Mouse (Mus musculus) erythroblast, embryonic 14.5 days (primary cell): Measurements from ENCODE around the gene Dpf2.

ENCODE experiments used
- GATA1 ChIP-seq: IDR thresholded peaks from 2 replicates; pipeline ENCODE4 v1.6.1; 2012; ENCODE audit warnings: low read length, inconsistent platforms, mixed read lengths
- TAL1 ChIP-seq: IDR thresholded peaks from 3 replicates; pipeline ENCODE4 v1.6.1; 2012; ENCODE audit warnings: low read length, inconsistent platforms, mixed read lengths

DNA sequence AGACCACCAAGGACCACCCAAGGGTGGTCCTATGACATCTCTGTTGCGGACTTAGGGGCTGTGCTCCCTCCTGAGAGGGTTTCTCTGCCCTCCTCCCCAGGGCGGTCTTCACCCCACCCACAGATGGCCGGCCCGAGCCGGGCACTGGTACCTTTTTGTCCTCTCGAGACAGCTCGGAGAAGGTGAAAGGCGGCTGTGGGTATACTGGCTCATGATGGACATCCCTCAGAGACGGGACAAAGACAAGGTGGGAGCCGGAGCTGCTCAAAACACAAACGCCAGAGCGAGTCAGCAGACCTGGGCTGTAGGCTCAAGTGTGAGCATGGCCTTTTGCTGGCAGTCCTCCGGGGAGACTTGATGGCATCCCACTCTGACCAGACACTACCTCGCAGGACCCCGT lies 30.6 kb upstream of the Dpf2 start:
- TF ChIP-seq GATA1, result no peak
- TF ChIP-seq TAL1, result no peak
